Mouse (Mus musculus) left cerebral cortex, postnatal 14 days (tissue): ENCODE measurements around the gene Dnttip2. TPM values are rescaled to one million over a fixed set of nuclear protein-coding genes. Genes with fewer than 3 reads are reported as not detected.
"Not testable (repeated sequence)": the region's sequence is repeated elsewhere in the genome, so short reads cannot be mapped to it uniquely, and the experiment has no call there.

ENCODE experiments used
- DNase-seq, 2 experiments: peaks; one replicate each; pipeline ENCODE4 v3.0.0; 2021 to 2022; ENCODE audit warnings: low spot score in 2 of 2, mixed read lengths in 1 of 2
- intact Hi-C: fragments of 180-260 bp; cut with DNase I; formaldehyde crosslinking; loops from one replicate; pipeline ENCODE4 v1.15.1; 2025
- total RNA-seq, 2 experiments: library from RNA; stranded (reverse); gene quantifications; 2 replicates each; pipeline ENCODE4 v1.2.3; 2021

Dnttip2 gene
- total RNA-seq, 2 experiments from 2014 or later: 23.0 to 27.4 TPM

GRCm38 (mm10) chr3:122287195-122287594 lies 13.0 kb downstream of the Dnttip2 start:
- no peak for DNase-seq
- intact Hi-C loops: no loop called here

- no peak for DNase-seq
- intact Hi-C loops: no loop called here
Observed at GRCm38 (mm10) chr3:122288613-122289195, 14.5 kb downstream of the Dnttip2 start.

GRCm38 (mm10) chr3:122289344-122289743 lies 15.2 kb downstream of the Dnttip2 start:
- DNase-seq, intact Hi-C loops: not testable (repeated sequence)

GRCm38 (mm10) chr3:122290696-122291095 lies 16.5 kb downstream of the Dnttip2 start:
- intact Hi-C loops: loop anchor here (5.0 kb wide), 2 partner anchors 327 to 347 kb away; partner anchors contain the start of gene Fnbp1l
- peak; percentile 39 to 64 for DNase-seq

DNA sequence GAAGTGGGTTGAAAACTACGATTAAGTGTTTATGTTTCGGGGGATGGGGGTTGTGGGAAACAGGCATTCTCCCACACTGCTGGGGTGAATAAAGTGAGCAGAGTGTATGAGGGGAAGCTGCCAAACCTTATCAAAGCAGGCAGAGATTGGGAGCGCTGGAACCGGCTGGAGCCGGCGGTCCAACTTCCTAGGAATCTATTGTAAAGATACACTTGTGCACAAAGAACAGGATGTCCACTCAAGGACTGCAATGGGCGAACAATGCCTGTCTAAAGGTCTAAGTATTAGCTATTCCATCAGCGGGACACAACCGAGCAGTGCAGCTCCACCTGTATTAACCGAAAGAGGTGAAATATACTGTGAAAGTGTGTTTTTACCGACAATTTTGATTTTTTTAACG lies 17.6 kb downstream of the Dnttip2 start:
- intact Hi-C loops: loop anchor here (5.0 kb wide), 2 partner anchors 325 to 345 kb away; partner anchors contain the start of gene Fnbp1l
- no peak for DNase-seq

- intact Hi-C loops: loop anchor here (5.0 kb wide), 2 partner anchors 325 to 345 kb away; partner anchors contain the start of gene Fnbp1l
- DNase-seq: peak; percentile 89 to 91
Observed at GRCm38 (mm10) chr3:122292300-122293222, 18.4 kb downstream of the Dnttip2 start.

GRCm38 (mm10) chr3:122293223-122293953 lies 19.2 kb downstream of the Dnttip2 start:
- intact Hi-C loops: loop anchor here (5.0 kb wide), 2 partner anchors 324 to 344 kb away; partner anchors contain the start of gene Fnbp1l
- peak; percentile 63 for DNase-seq

- intact Hi-C loops: loop anchor here (5.0 kb wide), 2 partner anchors 323 to 343 kb away; partner anchors contain the start of gene Fnbp1l
Observed at GRCm38 (mm10) chr3:122293954-122294850, 20.0 kb downstream of the Dnttip2 start, which contains the start of gene Bcar3. Gene Bcar3 (plus strand): TSS chr3:122294136.

GRCm38 (mm10) chr3:122295511-122295910 lies 21.3 kb downstream of the Dnttip2 start:
- intact Hi-C loops: no loop called here
- peak; percentile 72 to 82 for DNase-seq

More at GRCm38 (mm10) chr3:122293954-122294850, 20.0 kb downstream of the Dnttip2 start, which contains the start of gene Bcar3:
- DNase-seq: peak; percentile 95 to 97

GRCm38 (mm10) chr3:122296979-122297378 lies 22.8 kb downstream of the Dnttip2 start:
- intact Hi-C loops: no loop called here
- DNase-seq: no peak

- intact Hi-C loops: no loop called here
- peak; percentile 79 to 89 for DNase-seq
Observed at GRCm38 (mm10) chr3:122300983-122301919, 27.1 kb downstream of the Dnttip2 start.

DNA sequence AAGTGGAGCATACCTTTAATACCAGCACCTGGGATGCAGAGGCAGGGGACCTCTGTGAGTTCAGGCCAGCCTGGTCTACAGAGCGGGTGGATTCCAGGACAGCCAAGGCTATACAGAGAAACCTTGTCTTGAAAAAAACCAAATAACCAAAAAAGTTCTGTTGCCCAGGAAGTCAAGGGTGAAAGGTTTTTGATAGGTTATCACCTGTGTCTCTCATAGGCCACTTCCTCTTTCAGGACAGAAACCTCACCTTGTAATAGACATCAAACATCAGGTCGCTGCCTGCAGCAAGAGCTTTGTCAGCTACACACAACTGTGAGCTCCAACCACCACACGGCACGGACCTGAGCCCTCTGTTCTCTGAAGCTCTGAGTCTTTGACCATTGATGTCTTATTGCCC lies 30.4 kb downstream of the Dnttip2 start:
- intact Hi-C loops: no loop called here
- DNase-seq: no peak

DNA sequence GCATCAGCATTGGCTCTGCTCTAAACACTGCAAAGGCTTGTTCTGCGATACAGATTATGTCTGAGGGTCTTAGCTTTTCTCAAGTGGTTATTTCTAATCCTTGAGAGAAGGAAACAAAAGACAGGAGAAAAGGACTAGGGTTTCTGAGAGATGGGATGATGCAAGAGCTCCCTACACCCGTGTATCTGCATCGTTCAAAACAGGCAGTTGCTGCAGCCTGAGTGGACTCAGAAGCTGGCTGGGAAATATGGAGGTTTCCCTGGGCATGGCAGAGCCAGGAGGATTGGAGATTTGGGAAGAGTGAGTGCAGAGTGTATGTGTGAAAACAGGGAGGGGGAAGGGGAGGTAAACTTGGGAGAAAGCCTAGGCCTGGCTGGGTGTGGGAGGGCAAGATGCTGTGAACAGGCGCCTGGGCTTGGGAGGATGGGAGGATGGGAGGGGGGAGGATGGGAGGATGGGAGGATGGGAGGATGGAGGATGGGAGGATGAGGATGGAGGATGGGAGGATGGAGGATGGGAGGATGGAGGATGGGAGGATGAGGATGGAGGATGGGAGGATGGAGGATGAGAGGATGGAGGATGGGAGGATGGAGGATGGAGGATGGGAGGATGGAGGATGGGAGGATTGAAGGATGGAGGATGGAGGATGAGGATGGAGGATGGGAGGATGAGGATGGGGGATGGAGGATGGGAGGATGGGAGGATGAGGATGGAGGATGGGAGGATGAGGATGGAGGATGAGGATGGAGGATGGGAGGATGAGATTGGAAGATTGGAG lies 33.9 kb downstream of the Dnttip2 start:
- DNase-seq: peak in 1 of 2 experiments; percentile 0
- intact Hi-C loops: no loop called here

GRCm38 (mm10) chr3:122308981-122309380 lies 34.8 kb downstream of the Dnttip2 start:
- DNase-seq: peak in 1 of 2 experiments; percentile 2
- intact Hi-C loops: no loop called here

DNA sequence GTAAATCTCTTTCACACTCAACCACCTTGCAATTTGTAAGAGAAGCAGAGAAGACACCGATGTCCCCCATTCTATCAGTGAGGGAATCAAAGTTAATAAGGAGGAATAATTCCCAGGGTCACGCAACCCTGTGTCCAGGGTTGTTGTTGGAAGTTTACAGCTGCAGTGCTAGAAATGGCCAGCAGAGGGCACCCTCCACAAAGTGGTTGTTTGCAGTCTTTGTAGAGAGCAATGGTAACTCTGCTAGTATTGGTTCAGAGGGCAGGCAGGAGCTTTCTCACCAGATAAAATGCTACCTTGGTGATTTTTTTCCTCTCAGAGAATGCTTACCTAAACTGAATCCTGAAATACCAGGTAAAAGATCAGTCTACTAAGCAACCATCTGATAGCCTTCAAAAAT lies 37.9 kb downstream of the Dnttip2 start:
- peak; percentile 77 to 89 for DNase-seq
- intact Hi-C loops: loop anchor here (1.0 to 10.0 kb wide), 3 partner anchors 154 to 473 kb away; no protein-coding TSS in a partner anchor

GRCm38 (mm10) chr3:122312936-122313629 lies 38.9 kb downstream of the Dnttip2 start:
- no peak for DNase-seq
- intact Hi-C loops: loop anchor here (1.0 to 10.0 kb wide), 3 partner anchors 153 to 472 kb away; no protein-coding TSS in a partner anchor
